Mouse (Mus musculus) stomach, postnatal 0 days (tissue): ENCODE results near the gene Dazap2.

Experiments used
- CTCF ChIP-seq: IDR thresholded peaks from 2 replicates; pipeline ENCODE4 v1.5.1; 2016; ENCODE audit warnings: antibody characterized with exemption, low read depth, mild to moderate bottlenecking, moderate library complexity
- EP300 ChIP-seq: optimal IDR thresholded peaks from 2 replicates; pipeline ENCODE3; 2016; ENCODE audit warnings: antibody characterized with exemption

DNA sequence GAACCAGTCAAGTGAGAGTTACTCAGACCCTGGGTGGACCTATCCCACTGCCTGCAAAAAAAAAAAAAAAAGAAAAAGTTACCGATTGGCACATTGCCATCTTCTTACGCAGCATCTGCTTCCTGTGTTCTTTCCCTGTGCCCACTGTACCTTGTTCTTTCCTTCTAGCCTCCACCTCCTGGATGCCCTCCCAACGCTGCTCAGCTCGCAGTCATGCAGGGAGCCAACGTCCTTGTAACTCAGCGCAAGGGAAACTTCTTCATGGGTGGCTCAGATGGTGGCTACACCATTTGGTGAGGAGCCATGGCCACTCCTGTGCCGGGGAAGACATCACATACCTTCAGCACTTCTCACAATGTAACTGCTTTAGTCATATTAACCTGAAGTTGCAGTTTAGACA, 4.1 kb downstream of the Dazap2 start:
- no peak for TF ChIP-seq CTCF
- TF ChIP-seq EP300, result no peak
